Mouse (Mus musculus): ENCODE results near the gene Gm17332.

DNA sequence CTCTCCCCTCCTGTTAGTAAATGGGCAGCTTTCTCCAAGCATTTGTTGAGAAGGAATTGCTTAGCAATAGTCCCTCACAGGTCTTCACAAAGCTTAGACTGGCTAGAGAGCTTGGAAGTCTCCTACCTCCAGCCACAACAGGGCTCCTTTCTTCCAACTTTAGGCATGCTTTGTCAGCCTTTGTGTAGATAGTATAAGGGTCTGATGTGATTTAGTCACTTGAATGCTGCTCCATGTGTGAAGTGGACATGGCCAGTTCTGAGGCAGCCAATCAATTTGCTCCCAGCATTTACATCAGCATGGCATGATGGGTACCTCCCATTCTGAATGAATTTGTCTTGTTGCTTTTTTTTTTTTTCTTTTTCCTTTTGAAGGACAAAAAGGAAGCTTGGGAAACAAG lies 35.7 kb upstream of the Gm17332 start:
- TF ChIP-seq CTCF (IDR thresholded peaks at IDR 0.05) (no peak), EP300 (IDR thresholded peaks at IDR 0.05) (no peak)
